ENCODE assay signal across 8 mouse cellular contexts in genomic region chr11:98751221-98751782, GRCm38 (mm10). TPM values are rescaled to one million over a fixed set of nuclear protein-coding genes. Genes with fewer than 3 reads are reported as not detected.
DNase-seq lines count a peak whose midpoint lies in the region; ATAC-seq lines count a peak whose summit lies in the region.

No protein-coding gene starts in this region.

- H3K27me3 ChIP-seq in limb, embryonic 13.5 days = no peaks in the 10 kb centered on the region
- H3K27me3 ChIP-seq in neural tube, embryonic 13.5 days = no peaks in the 10 kb centered on the region

- H3K4me3 ChIP-seq in limb, embryonic 13.5 days = no peak overlapping the region
- H3K4me3 ChIP-seq in neural tube, embryonic 13.5 days = peak overlapping the region; percentile 11; the same call in 1 of the 2 replicates

- H3K9me3 ChIP-seq in limb, embryonic 13.5 days = no peaks in the 10 kb centered on the region
- H3K9me3 ChIP-seq in neural tube, embryonic 13.5 days = no peaks in the 10 kb centered on the region

- no peak; the same call in 1 of the 2 replicates for ATAC-seq in limb, embryonic 13.5 days (ENCODE audit: low FRiP score, low read depth)
- ATAC-seq in neural tube, embryonic 13.5 days (ENCODE audit: low read depth) = peak; percentile 41

- H3K4me2 ChIP-seq in limb, embryonic 13.5 days (replicated peaks) = peak overlapping the region; percentile 59
- H3K4me2 ChIP-seq in neural tube, embryonic 13.5 days = peak overlapping the region; percentile 96

- peak overlapping the region; percentile 85 for H3K27ac ChIP-seq in limb, embryonic 13.5 days
- H3K27ac ChIP-seq in neural tube, embryonic 13.5 days (replicated peaks) = peak overlapping the region; percentile 98

- peak overlapping the region; percentile 56 for H3K9ac ChIP-seq in limb, embryonic 13.5 days
- peak overlapping the region; percentile 76 for H3K9ac ChIP-seq in neural tube, embryonic 13.5 days

- 39% methylated on average over 6 of the region's 6 CpGs for WGBS in limb, embryonic 13.5 days
- WGBS in neural tube, embryonic 13.5 days = 22% methylated on average over 6 of the region's 6 CpGs

- peaks cover 19% of the 10 kb centered on the region for H3K36me3 ChIP-seq in limb, embryonic 13.5 days
- H3K36me3 ChIP-seq in neural tube, embryonic 13.5 days = peaks cover 30% of the 10 kb centered on the region

- H3K4me1 ChIP-seq in limb, embryonic 13.5 days = peaks cover 85% of the 10 kb centered on the region
- peaks cover 88% of the 10 kb centered on the region for H3K4me1 ChIP-seq in neural tube, embryonic 13.5 days (replicated peaks)

- peak; percentile 19 for DNase-seq in gastrocnemius, postnatal 10 days
- no peak for DNase-seq in gastrocnemius, adult 18-20 months (ENCODE audit: low spot score)
- peak; percentile 38 to 40 for DNase-seq in cerebellum, postnatal 25 days
- DNase-seq in heart, postnatal 4 days = peak; percentile 55
- no peak for DNase-seq in spleen, adult 12 weeks (ENCODE audit: low spot score)
- no peak for DNase-seq in right cerebral cortex, postnatal 10 days (ENCODE audit: low spot score in 2 of 2)

RNA-seq across cellular contexts. Expression of gene Thra, which starts 10.9 kb away (rescaled TPM):
- 100 to 1,000 TPM; 149 to 169 TPM for total RNA-seq in gastrocnemius, postnatal 10 days (2021)
- total RNA-seq in gastrocnemius, adult 18-20 months (2021) = 10 to 100 TPM; 78.3 to 85.2 TPM
- total RNA-seq in heart, postnatal 4 days (2021) = 100 to 1,000 TPM; 171 to 183 TPM
- polyA plus RNA-seq in limb, embryonic 13.5 days (2015; fragmentation: Nextera tagmentation; extraction: Ambion mirVana) = 34.1 and 34.3 TPM in 2 replicates
- 89.5 and 94.4 TPM in 2 replicates for polyA plus RNA-seq in neural tube, embryonic 13.5 days (2015; fragmentation: Nextera tagmentation; extraction: Ambion mirVana)

RNA-seq across cellular contexts. Expression of gene Med24, which starts 22.1 kb away (rescaled TPM):
- 10 to 100 TPM; 47.8 to 52.5 TPM for total RNA-seq in gastrocnemius, postnatal 10 days (2021)
- 10 to 100 TPM; 48.1 to 53.3 TPM for total RNA-seq in gastrocnemius, adult 18-20 months (2021)
- total RNA-seq in heart, postnatal 4 days (2021) = 10 to 100 TPM; 51.7 to 52.3 TPM
- polyA plus RNA-seq in limb, embryonic 13.5 days (2015; fragmentation: Nextera tagmentation; extraction: Ambion mirVana) = 56.0 and 61.0 TPM in 2 replicates
- 62.3 and 69.1 TPM in 2 replicates for polyA plus RNA-seq in neural tube, embryonic 13.5 days (2015; fragmentation: Nextera tagmentation; extraction: Ambion mirVana)

RNA-seq across cellular contexts. Expression of gene Nr1d1, which starts 23.8 kb away (rescaled TPM):
- total RNA-seq in gastrocnemius, postnatal 10 days (2021) = 10 to 100 TPM; 42.4 to 58.7 TPM
- 100 to 1,000 TPM in 1 of 2 experiments, 10 to 100 TPM in 1; 74.0 to 126 TPM for total RNA-seq in gastrocnemius, adult 18-20 months (2021)
- total RNA-seq in heart, postnatal 4 days (2021) = 10 to 100 TPM; 26.3 to 27.6 TPM
- polyA plus RNA-seq in limb, embryonic 13.5 days (2015; fragmentation: Nextera tagmentation; extraction: Ambion mirVana) = 0.93 and 1.1 TPM in 2 replicates
- 3.4 and 3.6 TPM in 2 replicates for polyA plus RNA-seq in neural tube, embryonic 13.5 days (2015; fragmentation: Nextera tagmentation; extraction: Ambion mirVana)

RNA-seq across cellular contexts. Expression of gene Msl1, which starts 44.0 kb away (rescaled TPM):
- total RNA-seq in gastrocnemius, postnatal 10 days (2021) = 10 to 100 TPM; 62.6 to 74.1 TPM
- total RNA-seq in gastrocnemius, adult 18-20 months (2021) = 10 to 100 TPM; 50.5 to 56.4 TPM
- 10 to 100 TPM; 67.8 to 71.5 TPM for total RNA-seq in heart, postnatal 4 days (2021)
- 28.9 and 29.2 TPM in 2 replicates for polyA plus RNA-seq in limb, embryonic 13.5 days (2015; fragmentation: Nextera tagmentation; extraction: Ambion mirVana)
- polyA plus RNA-seq in neural tube, embryonic 13.5 days (2015; fragmentation: Nextera tagmentation; extraction: Ambion mirVana) = 31.5 and 33.2 TPM in 2 replicates

RNA-seq across cellular contexts. Expression of gene Csf3, which starts 50.2 kb away (rescaled TPM):
- total RNA-seq in gastrocnemius, postnatal 10 days (2021) = not detected
- total RNA-seq in gastrocnemius, adult 18-20 months (2021) = not detected
- not detected for total RNA-seq in heart, postnatal 4 days (2021)
- not detected in 2 replicates for polyA plus RNA-seq in limb, embryonic 13.5 days (2015; fragmentation: Nextera tagmentation; extraction: Ambion mirVana)
- not detected in 2 replicates for polyA plus RNA-seq in neural tube, embryonic 13.5 days (2015; fragmentation: Nextera tagmentation; extraction: Ambion mirVana)

Comparison
In these comparisons a context has a peak if more than half of its experiments do, and no peak if none do; other contexts are left out.
1. DNase-seq: peak in gastrocnemius, postnatal 10 days (single experiment), cerebellum, postnatal 25 days (2 of 2) and heart, postnatal 4 days (single experiment); none in gastrocnemius, adult 18-20 months (single experiment), spleen, adult 12 weeks (single experiment) and right cerebral cortex, postnatal 10 days (0 of 2).